Mouse (Mus musculus): ENCODE measurements around the gene Gtf2a1l. TPM values are rescaled to one million over a fixed set of nuclear protein-coding genes. Genes with fewer than 3 reads are reported as not detected.

The Gtf2a1l gene
- polyA plus RNA-seq, 1 experiment, result 0.12 TPM

Other genes starting within 250 kb of the Gtf2a1l start
- gene Foxn2, start 227.9 kb upstream of the Gtf2a1l start, polyA plus RNA-seq (2012; rRNA removed), result 7.9 and 9.2 TPM in 2 replicates
- gene Ppp1r21, start 138.5 kb upstream of the Gtf2a1l start, polyA plus RNA-seq (2012; rRNA removed), result 79.6 and 82.5 TPM in 2 replicates
- gene Ston1, start 71.0 kb upstream of the Gtf2a1l start, polyA plus RNA-seq (2012; rRNA removed), result 3.4 and 4.0 TPM in 2 replicates
- gene Lhcgr, start 123.3 kb downstream of the Gtf2a1l start, polyA plus RNA-seq (2012; rRNA removed), result 0.16 and 0.19 TPM in 2 replicates

Measured in frontal cortex, adult 2 months (tissue).